Comparison of ENCODE assay signal across 9 mouse cellular contexts in genomic region chr19:44887679-44888235, GRCm38 (mm10). TPM values are rescaled to one million over a fixed set of nuclear protein-coding genes. Genes with fewer than 3 reads are reported as not detected.
DNase-seq lines count a peak whose midpoint lies in the region; ATAC-seq and TF ChIP-seq lines count a peak whose summit lies in the region.
"Had no signal": no experiment of that assay in that cellular context is flagged by ENCODE, and none has a peak within 500 bp of the region (broad histone marks: within the 10 kb centered on the region; RNA-seq: fewer than 3 reads in every experiment).

No protein-coding gene starts in this region.

- H3K9ac ChIP-seq in heart, embryonic 11.5 days (ENCODE audit: low read depth, low read length) = no peak overlapping the region; the same call in 1 of the 2 replicates
- no peak overlapping the region for H3K9ac ChIP-seq in forebrain, embryonic 13.5 days
- H3K9ac ChIP-seq: embryonic facial prominence, embryonic 12.5 days had no signal

- H3K4me2 ChIP-seq in heart, embryonic 11.5 days = no peak overlapping the region
- no peak overlapping the region for H3K4me2 ChIP-seq in forebrain, embryonic 13.5 days
- H3K4me2 ChIP-seq: embryonic facial prominence, embryonic 12.5 days had no signal

- no peak for TF ChIP-seq POLR2A in bone marrow, adult 2 months (IDR thresholded peaks at IDR 0.05; ENCODE audit: borderline replicate concordance, control insufficient read depth, low read depth, low read length)

- H3K27ac ChIP-seq in heart, embryonic 11.5 days (ENCODE audit: low read depth, low read length) = no peak overlapping the region
- no peak overlapping the region for H3K27ac ChIP-seq in bone marrow, adult 2 months (ENCODE audit: control insufficient read depth, insufficient read depth, low read depth, low read length, poor library complexity)
- no peak overlapping the region for H3K27ac ChIP-seq in forebrain, embryonic 13.5 days
- H3K27ac ChIP-seq: embryonic facial prominence, embryonic 12.5 days had no signal

- ATAC-seq in heart, embryonic 11.5 days (replicated peaks; ENCODE audit: insufficient number of reproducible peaks, low FRiP score, low TSS enrichment) = no peak
- ATAC-seq in forebrain, embryonic 13.5 days = 0 out of 2 replicates have a peak, but pooled peaks have one; percentile 27

- no peak overlapping the region for H3K4me3 ChIP-seq in heart, embryonic 11.5 days (ENCODE audit: low read depth, low read length)
- no peak overlapping the region for H3K4me3 ChIP-seq in bone marrow, adult 2 months (replicated peaks; ENCODE audit: control insufficient read depth, low read depth, low read length)
- H3K4me3 ChIP-seq in forebrain, embryonic 13.5 days = no peak overlapping the region
- H3K4me3 ChIP-seq: embryonic facial prominence, embryonic 12.5 days had no signal

- peak; percentile 88 for TF ChIP-seq CTCF in bone marrow, adult 2 months (IDR thresholded peaks at IDR 0.05; ENCODE audit: control insufficient read depth, insufficient read depth, low read length)

- no peaks in the 10 kb centered on the region for H3K9me3 ChIP-seq in heart, embryonic 11.5 days (replicated peaks; ENCODE audit: control insufficient read depth, low read length)
- H3K9me3 ChIP-seq in forebrain, embryonic 13.5 days (replicated peaks) = no peaks in the 10 kb centered on the region
- H3K9me3 ChIP-seq: embryonic facial prominence, embryonic 12.5 days had no signal

- H3K36me3 ChIP-seq in heart, embryonic 11.5 days (ENCODE audit: control insufficient read depth, insufficient read depth, low read length) = no peaks in the 10 kb centered on the region
- no peaks in the 10 kb centered on the region for H3K36me3 ChIP-seq in forebrain, embryonic 13.5 days (ENCODE audit: poor library complexity, severe bottlenecking)
- H3K36me3 ChIP-seq: embryonic facial prominence, embryonic 12.5 days had no signal

- 26% methylated on average over 7 of the region's 7 CpGs for WGBS in heart, embryonic 11.5 days (ENCODE audit: insufficient replicate concordance)
- 18% methylated on average over 7 of the region's 7 CpGs for WGBS in bone marrow, adult 2 months
- WGBS in forebrain, embryonic 13.5 days = 16% methylated on average over 7 of the region's 7 CpGs

- peaks cover 26% of the 10 kb centered on the region for H3K27me3 ChIP-seq in heart, embryonic 11.5 days (ENCODE audit: control insufficient read depth, insufficient read depth, low read length)
- peaks cover 95% of the 10 kb centered on the region for H3K27me3 ChIP-seq in forebrain, embryonic 13.5 days

- peaks cover 14% of the 10 kb centered on the region for H3K4me1 ChIP-seq in heart, embryonic 11.5 days (ENCODE audit: control insufficient read depth, insufficient read depth, low read length)
- H3K4me1 ChIP-seq in bone marrow, adult 2 months (ENCODE audit: control insufficient read depth, insufficient read depth, low read length) = no peaks in the 10 kb centered on the region
- H3K4me1 ChIP-seq in forebrain, embryonic 13.5 days = peaks cover 20% of the 10 kb centered on the region

- DNase-seq in heart, adult 9 months (ENCODE audit: low spot score in 2 of 2) = peak; percentile 34 to 46
- DNase-seq in CD4-positive helper T cell, adult 2 months (ENCODE audit: low read depth, low spot score) = peak; percentile 41
- DNase-seq in kidney, postnatal 25 days = peak; percentile 79 to 87
- peak; percentile 63 for DNase-seq in lung, postnatal 10 days
- DNase-seq in spleen, postnatal 10 days (ENCODE audit: low spot score in 2 of 2) = peak; percentile 37 to 77

RNA-seq across cellular contexts. Expression of gene Slf2, which starts 43.2 kb away (rescaled TPM):
- polyA plus RNA-seq in heart, embryonic 11.5 days (2014; fragmentation: Nextera tagmentation; extraction: Ambion mirVana) = 57.1 and 62.0 TPM in 2 replicates
- polyA plus RNA-seq in bone marrow, adult 2 months (2011; ENCODE audit: insufficient read depth, insufficient read length, low replicate concordance, missing spikeins) = 5.7 and 7.7 TPM in 2 replicates
- polyA plus RNA-seq in forebrain, embryonic 13.5 days (2015; fragmentation: Nextera tagmentation; extraction: Ambion mirVana) = 30.4 and 34.5 TPM in 2 replicates
